Mouse (Mus musculus) cerebellum, adult 2 months (tissue): ENCODE results near the gene Prepl.

ENCODE experiments used
- CTCF ChIP-seq: fragments of 200-500 bp; IDR thresholded peaks from 2 replicates; pipeline ENCODE4 v1.5.1; 2011; ENCODE audit warnings: low read depth, mild to moderate bottlenecking, control low read depth, low read length, moderate library complexity, borderline replicate concordance; ENCODE audit not compliant: insufficient read depth
- POLR2A ChIP-seq: fragments of 200-500 bp; IDR thresholded peaks from 2 replicates; pipeline ENCODE4 v1.6.1; 2011; ENCODE audit warnings: low read length, control low read depth, borderline replicate concordance; ENCODE audit not compliant: insufficient read depth

DNA sequence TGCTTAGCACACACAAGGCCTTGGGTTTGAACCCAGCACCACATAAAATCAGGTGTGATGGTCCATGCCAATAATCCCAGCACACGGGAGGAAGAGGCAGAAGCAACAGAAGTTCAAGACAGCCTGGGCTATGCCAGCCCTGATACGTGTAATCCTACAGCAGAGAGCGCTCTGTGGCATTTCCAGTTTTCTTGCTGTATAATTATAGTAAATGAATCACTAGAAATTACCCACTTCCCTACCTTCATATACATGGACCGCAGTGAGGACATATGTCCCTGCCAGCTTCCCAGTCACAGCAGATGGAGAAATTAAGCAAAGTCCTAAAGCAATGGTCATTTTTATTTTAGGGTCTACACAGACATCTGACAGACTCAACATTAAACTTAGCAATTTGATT lies 16.0 kb downstream of the Prepl start:
- TF ChIP-seq CTCF = no peak
- TF ChIP-seq POLR2A = no peak
